Mouse (Mus musculus) megakaryocyte, embryonic 14.5 days (primary cell): ENCODE results near the gene Ankrd10.

Source experiments
- FLI1 ChIP-seq: IDR thresholded peaks from 2 replicates; pipeline ENCODE4 v1.6.1; 2012; ENCODE audit warnings: low read length, inconsistent platforms, mixed read lengths
- GATA1 ChIP-seq: IDR thresholded peaks from 3 replicates; pipeline ENCODE4 v1.6.1; 2012; ENCODE audit warnings: mixed read lengths, low read length, inconsistent platforms, borderline replicate concordance

DNA sequence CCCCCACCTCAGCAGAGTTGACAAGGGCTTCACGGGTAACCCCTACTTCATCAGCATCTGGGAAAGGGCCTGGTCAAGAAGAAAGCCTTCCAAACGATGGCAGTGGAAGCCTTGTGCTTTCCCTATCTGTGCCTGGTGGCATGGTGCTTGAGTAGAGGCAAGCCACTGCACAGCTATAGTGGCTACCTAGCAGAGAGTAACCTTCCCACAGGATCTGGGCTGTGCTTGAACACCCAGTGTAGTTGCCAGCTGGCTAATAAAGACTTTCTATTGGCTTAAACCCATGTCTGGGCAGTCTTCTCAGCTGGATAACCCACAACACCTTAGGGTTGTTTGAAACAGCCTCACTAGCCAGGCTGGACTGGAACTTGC is 49.2 kb downstream of the Ankrd10 start:
- TF ChIP-seq FLI1 (no peak), GATA1 (no peak)
